Mouse (Mus musculus) embryonic fibroblast, embryonic 13.5 days (primary cell): ENCODE data around the gene Ttll5. TPM values are rescaled to one million over a fixed set of nuclear protein-coding genes. Genes with fewer than 3 reads are reported as not detected.

Source experiments
- H3K27ac ChIP-seq: 2 replicates; pipeline ENCODE4 v1.5.1; 2012; ENCODE audit warnings: low read length, control low read depth, inconsistent platforms; ENCODE audit not compliant: insufficient read depth
- H3K4me1 ChIP-seq: 2 replicates; pipeline ENCODE4 v1.6.1; 2011; ENCODE audit warnings: low read length; ENCODE audit not compliant: control insufficient read depth, insufficient read depth
- H3K4me3 ChIP-seq: 2 replicates; pipeline ENCODE4 v1.5.1; 2011; ENCODE audit warnings: mild to moderate bottlenecking, control low read depth, low read length; ENCODE audit not compliant: insufficient read depth
- CTCF ChIP-seq: IDR thresholded peaks from 2 replicates; pipeline ENCODE4 v1.5.1; 2011; ENCODE audit warnings: mild to moderate bottlenecking, control low read depth, low read length, moderate library complexity, borderline replicate concordance; ENCODE audit not compliant: insufficient read depth
- POLR2A ChIP-seq: IDR thresholded peaks from 2 replicates; pipeline ENCODE4 v1.6.1; 2011; ENCODE audit warnings: low read depth, mild to moderate bottlenecking, control low read depth, low read length, moderate library complexity
- polyA plus RNA-seq: library from polyadenylated mRNA; stranded (reverse); fragments of >200 nt; gene quantifications from 2 replicates; pipeline ENCODE4 v1.2.4, GENCODE M21; 2011; ENCODE audit warnings: low read depth; ENCODE audit not compliant: missing spikeins, insufficient read length

Ttll5 gene
- polyA plus RNA-seq, 1 experiment: 23.0 TPM

GRCm38 (mm10) chr12:86095806-86096205 is 271.3 kb downstream of the Ttll5 start:
- Histone ChIP-seq H3K27ac (no peak overlapping the region), H3K4me1 (peaks cover 8% of the 10 kb centered on the region), H3K4me3 (no peak overlapping the region)
- TF ChIP-seq POLR2A: no peak
- TF ChIP-seq CTCF: no peak

- peak overlapping the region; percentile 62 for H3K27ac ChIP-seq
- H3K4me1 ChIP-seq: peaks cover 11% of the 10 kb centered on the region
- TF ChIP-seq POLR2A (no peak), CTCF (no peak)
- H3K4me3 ChIP-seq: no peak overlapping the region
Measured at GRCm38 (mm10) chr12:86097781-86098180, 273.3 kb downstream of the Ttll5 start.

- Histone ChIP-seq H3K4me1 (peaks cover 20% of the 10 kb centered on the region), H3K27ac (peak overlapping the region; percentile 86), H3K4me3 (no peak overlapping the region)
- TF ChIP-seq CTCF (no peak), POLR2A (0 out of 2 replicates have a peak, but pooled peaks have one; percentile 9)
Measured at GRCm38 (mm10) chr12:86100711-86101110, 276.3 kb downstream of the Ttll5 start.

- TF ChIP-seq POLR2A (no peak), CTCF (no peak)
- Histone ChIP-seq H3K27ac (peak overlapping the region; percentile 72), H3K4me3 (no peak overlapping the region), H3K4me1 (peaks cover 20% of the 10 kb centered on the region)
Measured at GRCm38 (mm10) chr12:86102686-86103085, 278.2 kb downstream of the Ttll5 start.

- TF ChIP-seq CTCF: no peak
- TF ChIP-seq POLR2A: no peak
- H3K4me3 ChIP-seq: no peak overlapping the region
- H3K27ac ChIP-seq: peak overlapping the region; percentile 72
- H3K4me1 ChIP-seq: peaks cover 20% of the 10 kb centered on the region
Measured at GRCm38 (mm10) chr12:86103391-86103790, 278.9 kb downstream of the Ttll5 start.

GRCm38 (mm10) chr12:86103852-86104251 is 279.4 kb downstream of the Ttll5 start:
- peaks cover 20% of the 10 kb centered on the region for H3K4me1 ChIP-seq
- no peak overlapping the region for H3K4me3 ChIP-seq
- peak overlapping the region; percentile 72 for H3K27ac ChIP-seq
- no peak for TF ChIP-seq POLR2A

GRCm38 (mm10) chr12:86104297-86104696 is 279.8 kb downstream of the Ttll5 start:
- TF ChIP-seq CTCF (no peak), POLR2A (no peak)
- H3K4me3 ChIP-seq: no peak overlapping the region
- peaks cover 20% of the 10 kb centered on the region for H3K4me1 ChIP-seq
- peak overlapping the region; percentile 72 for H3K27ac ChIP-seq

GRCm38 (mm10) chr12:86105546-86105945 is 281.1 kb downstream of the Ttll5 start:
- Histone ChIP-seq H3K4me3 (no peak overlapping the region), H3K4me1 (peaks cover 18% of the 10 kb centered on the region), H3K27ac (no peak overlapping the region)
- TF ChIP-seq CTCF: no peak
- TF ChIP-seq POLR2A: no peak

GRCm38 (mm10) chr12:86106086-86106485 is 281.6 kb downstream of the Ttll5 start:
- Histone ChIP-seq H3K4me3 (no peak overlapping the region), H3K4me1 (peaks cover 14% of the 10 kb centered on the region), H3K27ac (no peak overlapping the region)
- TF ChIP-seq CTCF (no peak), POLR2A (no peak)

GRCm38 (mm10) chr12:86107645-86108044 is 283.2 kb downstream of the Ttll5 start:
- Histone ChIP-seq H3K4me1 (peaks cover 9% of the 10 kb centered on the region), H3K4me3 (no peak overlapping the region), H3K27ac (no peak overlapping the region)
- TF ChIP-seq CTCF: no peak
- no peak for TF ChIP-seq POLR2A

GRCm38 (mm10) chr12:86109531-86109930 is 285.1 kb downstream of the Ttll5 start:
- H3K4me3 ChIP-seq: no peak overlapping the region
- peaks cover 6% of the 10 kb centered on the region; the same call in 1 of the 2 replicates for H3K4me1 ChIP-seq
- H3K27ac ChIP-seq: no peak overlapping the region
- TF ChIP-seq CTCF (no peak), POLR2A (no peak)
